Mouse (Mus musculus): ENCODE data around the gene Adcy2.

GRCm38 (mm10) chr13:68572247-68572646 is 427.1 kb downstream of the Adcy2 start:
- TF ChIP-seq CTCF (IDR thresholded peaks at IDR 0.05; ENCODE audit: low read depth) = no peak
- no peak for TF ChIP-seq EP300 (IDR thresholded peaks at IDR 0.05; ENCODE audit: low read depth)

Measured in liver, embryonic 14.5 days (tissue).